Mouse (Mus musculus) forebrain, embryonic 14.5 days (tissue): Measurements from ENCODE around the gene Pip4k2c. TPM values are rescaled to one million over a fixed set of nuclear protein-coding genes. Genes with fewer than 3 reads are reported as not detected.

ENCODE experiments used
- ATAC-seq: fragments of 200-750 bp; cut with Nextera tagmentation; 2 replicates; pipeline ENCODE4 v1.8.0; 2017; ENCODE audit warnings: mild to moderate bottlenecking, moderate library complexity
- DNase-seq: peaks from one replicate; pipeline ENCODE4 v3.0.0-alpha.2; 2015; ENCODE audit warnings: low spot score
- H3K27ac ChIP-seq: fragments of 300-500 bp; sonication (generic); 2 replicates; pipeline ENCODE4 v1.5.1; 2014; ENCODE audit warnings: low read depth, mild to moderate bottlenecking, control low read depth, low read length, moderate library complexity
- H3K27me3 ChIP-seq: fragments of 300-500 bp; sonication (generic); replicated peaks from 2 replicates; pipeline ENCODE4 v1.6.1; 2014; ENCODE audit warnings: low read length, control low read depth, mixed read lengths; ENCODE audit not compliant: control insufficient read depth, insufficient read depth
- H3K36me3 ChIP-seq: fragments of 300-500 bp; sonication (generic); 2 replicates; pipeline ENCODE4 v1.6.1; 2014; ENCODE audit warnings: low read length, control low read depth; ENCODE audit not compliant: control insufficient read depth, insufficient read depth
- H3K4me1 ChIP-seq: fragments of 300-500 bp; sonication (generic); 2 replicates; pipeline ENCODE4 v1.6.1; 2014; ENCODE audit warnings: antibody characterized with exemption, low read length, control low read depth; ENCODE audit not compliant: control insufficient read depth, insufficient read depth
- H3K4me2 ChIP-seq: fragments of 300-500 bp; sonication (generic); 2 replicates; pipeline ENCODE4 v1.6.1; 2014; ENCODE audit warnings: mild to moderate bottlenecking, control low read depth, low read length
- H3K4me3 ChIP-seq: fragments of 300-500 bp; sonication (generic); 2 replicates; pipeline ENCODE4 v1.5.1; 2014; ENCODE audit warnings: low read depth, low read length, control low read depth
- H3K9ac ChIP-seq: fragments of 300-500 bp; sonication (generic); 2 replicates; pipeline ENCODE4 v1.6.1; 2014; ENCODE audit warnings: mild to moderate bottlenecking, low read length, control low read depth, moderate library complexity
- H3K9me3 ChIP-seq: fragments of 300-500 bp; sonication (generic); replicated peaks from 2 replicates; pipeline ENCODE4 v1.6.1; 2016; ENCODE audit warnings: low read length, control low read depth, mixed read lengths; ENCODE audit not compliant: control insufficient read depth
- WGBS: fragments of 180-500 bp; shearing (Covaris S2); extraction: QIAGEN DNeasy Blood & Tissue Kit; methylation state at CpG from one replicate; pipeline ENCODE4 v1.1.7; 2014; 5-methylcytosine and 5-hydroxymethylcytosine counted together
- polyA plus RNA-seq: library from polyadenylated mRNA; unstranded; fragments of >200 nt; fragmentation: Nextera tagmentation; extraction: Ambion mirVana; gene quantifications from 2 replicates; pipeline ENCODE4 v1.2.1, GENCODE M21; 2014

The Pip4k2c gene
- polyA plus RNA-seq, 1 experiment from 2014 or later = 15.3 TPM

DNA sequence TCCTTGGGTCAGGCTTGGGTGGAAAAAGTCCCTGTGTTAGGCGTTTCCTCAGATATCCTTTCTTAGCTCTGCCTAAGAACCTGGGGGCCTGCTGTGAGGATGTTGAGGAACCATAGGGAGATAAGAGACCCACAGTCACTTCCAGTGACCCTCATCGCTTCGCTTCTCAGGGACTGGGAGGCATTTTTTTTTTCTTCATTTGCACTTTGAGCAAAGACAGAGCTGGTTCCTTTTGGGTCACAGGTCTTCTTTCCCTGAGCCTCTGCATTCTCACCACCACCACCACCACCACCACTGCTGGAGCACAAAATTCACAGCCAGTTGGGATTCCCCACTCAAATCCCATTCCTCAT lies 30.7 kb downstream of the Pip4k2c start:
- no peak overlapping the region for H3K4me3 ChIP-seq
- peaks cover 50% of the 10 kb centered on the region for H3K27me3 ChIP-seq

DNA sequence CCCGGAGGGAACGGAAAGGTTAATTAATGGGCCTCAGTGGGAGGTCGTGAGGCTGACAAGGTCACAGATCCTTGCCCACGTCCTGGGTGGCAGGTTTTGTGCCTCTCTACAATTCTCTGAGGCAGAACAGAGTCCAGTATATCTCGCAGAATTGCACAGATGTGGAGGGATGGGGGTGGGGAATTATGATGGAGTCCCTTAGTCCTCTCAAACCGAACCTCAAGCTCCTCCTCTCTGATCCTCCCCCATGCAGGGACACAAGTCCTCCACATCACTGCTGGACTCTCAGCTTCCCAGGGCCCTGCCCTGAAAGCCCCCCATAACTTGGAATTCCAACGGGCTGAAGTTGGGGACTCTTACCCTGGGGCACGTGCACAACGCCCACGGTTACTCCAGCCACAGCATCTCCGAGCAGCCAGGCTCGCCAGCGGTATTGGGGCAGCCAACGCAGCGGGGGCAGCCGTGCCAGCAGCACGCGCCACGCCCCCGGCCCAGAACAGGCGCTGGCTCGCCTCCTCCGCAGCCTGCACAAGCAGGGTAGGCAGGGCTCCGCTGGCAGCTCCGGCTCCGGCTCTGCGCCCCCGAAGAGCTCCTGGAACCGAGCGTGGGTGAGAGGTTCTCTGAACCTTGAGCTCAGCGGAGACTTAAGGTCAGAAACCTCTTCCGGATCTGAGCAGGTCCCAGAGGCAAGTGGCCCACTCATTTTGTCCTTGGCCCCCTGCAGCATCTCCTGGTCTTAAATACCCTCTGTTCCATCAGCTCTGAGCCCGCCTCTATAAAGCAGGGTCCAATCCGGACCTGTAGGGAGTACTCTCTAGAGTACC lies 31.3 kb downstream of the Pip4k2c start, which contains the start of gene Slc26a10:
TSS of gene Slc26a10 (minus strand) at position 775 of the 824 bp plus-strand sequence.
- 1% methylated on average over 34 of the region's 34 CpGs for WGBS
- peaks cover 9% of the 10 kb centered on the region for H3K4me1 ChIP-seq
- ATAC-seq = peak; percentile 43; the same call in 1 of the 2 replicates

More for the DNA sequence above, 30.7 kb downstream of the Pip4k2c start:
- DNase-seq (no peak), ATAC-seq (no peak)
- Histone ChIP-seq H3K27ac (no peak overlapping the region), H3K4me1 (peaks cover 9% of the 10 kb centered on the region), H3K36me3 (no peaks in the 10 kb centered on the region), H3K9ac (no peak overlapping the region), H3K9me3 (no peaks in the 10 kb centered on the region), H3K4me2 (no peak overlapping the region)
- WGBS = 15% methylated on average over 3 of the region's 3 CpGs

DNA sequence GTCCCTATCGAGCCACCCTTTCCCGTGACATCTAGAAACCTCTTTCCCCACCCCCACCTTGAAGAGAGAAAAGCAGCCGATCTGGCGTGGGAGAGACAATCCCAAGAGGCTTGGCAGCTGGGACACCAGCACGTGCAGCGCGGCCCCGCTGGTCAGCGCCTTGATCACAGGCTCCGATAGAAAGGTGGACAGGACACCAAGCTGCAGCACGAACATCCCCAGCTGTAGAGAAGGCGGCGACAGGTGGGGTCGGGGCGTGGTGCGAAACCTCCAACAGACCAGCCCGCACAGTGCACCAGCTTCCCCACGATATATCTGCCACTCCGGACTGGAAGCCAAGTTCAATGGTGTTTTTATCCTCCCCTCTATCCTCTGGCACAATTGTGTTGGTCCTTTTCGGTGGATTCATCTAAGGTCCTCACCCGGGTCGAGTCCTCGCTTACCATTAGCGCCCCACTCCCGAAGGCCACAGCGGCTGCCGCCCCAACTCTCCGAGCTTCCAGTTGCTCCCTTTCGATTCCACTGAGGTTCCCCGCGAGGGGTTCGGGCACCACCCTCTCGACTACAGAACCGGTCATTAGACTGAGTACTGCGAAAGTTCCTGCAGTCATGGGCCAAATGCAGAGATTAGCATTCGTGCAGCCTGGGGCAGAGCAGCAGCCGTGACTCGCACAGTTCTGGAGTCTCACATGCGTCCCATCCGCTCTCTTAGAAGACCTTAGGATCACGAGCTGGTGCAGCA lies 32.9 kb downstream of the Pip4k2c start:
- Histone ChIP-seq H3K4me1 (peaks cover 9% of the 10 kb centered on the region), H3K9ac (no peak overlapping the region), H3K4me3 (peak overlapping the region; percentile 20), H3K27ac (no peak overlapping the region), H3K4me2 (peak overlapping the region; percentile 41), H3K9me3 (no peaks in the 10 kb centered on the region), H3K36me3 (no peaks in the 10 kb centered on the region), H3K27me3 (peaks cover 50% of the 10 kb centered on the region)
- ATAC-seq (no peak), DNase-seq (no peak)
- WGBS = 3% methylated on average over 41 of the region's 41 CpGs

More for the DNA sequence above, 31.3 kb downstream of the Pip4k2c start, which contains the start of gene Slc26a10:
- H3K27me3 ChIP-seq = peaks cover 50% of the 10 kb centered on the region
- DNase-seq = peak; percentile 53
- no peaks in the 10 kb centered on the region for H3K9me3 ChIP-seq
- no peak within 1 kb of the TSS for H3K27ac ChIP-seq
- H3K4me2 ChIP-seq = peak within 1 kb of the TSS; percentile 39
- H3K4me3 ChIP-seq = no peak within 1 kb of the TSS
- no peaks in the 10 kb centered on the region for H3K36me3 ChIP-seq
- H3K9ac ChIP-seq = no peak within 1 kb of the TSS

DNA sequence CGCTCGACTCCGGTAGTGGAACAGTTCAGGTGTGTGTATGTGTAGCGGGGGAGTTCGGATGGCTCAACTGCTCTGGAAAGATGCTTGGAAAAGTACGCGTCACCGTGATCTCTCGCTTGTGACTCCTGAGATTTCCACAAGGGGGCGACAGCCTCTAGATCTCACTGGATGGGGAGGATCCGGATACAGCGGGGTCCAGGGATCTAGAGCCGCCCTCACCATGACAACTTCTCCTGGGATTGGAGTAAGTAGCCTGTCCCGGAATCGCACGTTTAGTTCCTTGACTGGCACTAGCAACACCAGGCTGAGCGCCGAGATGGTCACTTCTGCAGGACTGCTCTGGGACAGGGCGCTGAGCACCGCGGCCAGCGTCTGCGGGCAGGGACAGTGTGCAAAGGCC lies 33.7 kb downstream of the Pip4k2c start:
- DNase-seq = peak; percentile 91
- peak; percentile 67 for ATAC-seq
- Histone ChIP-seq H3K9me3 (no peaks in the 10 kb centered on the region), H3K27me3 (peaks cover 50% of the 10 kb centered on the region), H3K4me3 (peak overlapping the region; percentile 20), H3K9ac (no peak overlapping the region), H3K4me1 (peaks cover 9% of the 10 kb centered on the region), H3K36me3 (no peaks in the 10 kb centered on the region), H3K4me2 (peak overlapping the region; percentile 41), H3K27ac (no peak overlapping the region)
- WGBS = 1% methylated on average over 23 of the region's 23 CpGs

DNA sequence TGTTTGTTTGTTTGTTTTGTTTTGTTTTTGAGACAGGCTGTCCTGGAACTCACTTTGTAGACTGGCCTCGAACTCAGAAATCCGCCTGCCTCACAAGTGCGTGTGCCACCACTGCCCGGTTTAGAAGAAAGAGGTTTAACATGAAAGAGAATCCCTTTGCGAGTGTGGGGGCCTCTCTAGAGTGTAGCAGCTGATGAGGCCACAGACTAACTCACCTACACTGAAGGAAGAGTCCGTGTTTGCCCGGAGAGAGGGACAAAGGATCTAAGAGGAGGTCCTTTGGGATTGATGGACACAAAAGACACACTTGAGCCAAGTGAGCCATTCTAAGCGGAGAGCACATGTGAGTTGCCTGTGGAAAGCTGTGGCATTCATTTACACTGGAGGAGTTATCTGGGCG lies 34.1 kb downstream of the Pip4k2c start:
- peaks cover 52% of the 10 kb centered on the region for H3K27me3 ChIP-seq
- H3K27ac ChIP-seq = no peak overlapping the region
- peak overlapping the region; percentile 41; the same call in 1 of the 2 replicates for H3K4me2 ChIP-seq
- H3K4me1 ChIP-seq = peaks cover 9% of the 10 kb centered on the region
- no peak overlapping the region for H3K9ac ChIP-seq
- H3K36me3 ChIP-seq = peaks cover 1% of the 10 kb centered on the region; the same call in 1 of the 2 replicates
- H3K4me3 ChIP-seq = no peak overlapping the region
- H3K9me3 ChIP-seq = no peaks in the 10 kb centered on the region
- 19% methylated on average over 9 of the region's 9 CpGs for WGBS
- DNase-seq = no peak
- ATAC-seq = 0 out of 2 replicates have a peak, but pooled peaks have one; percentile 8

DNA sequence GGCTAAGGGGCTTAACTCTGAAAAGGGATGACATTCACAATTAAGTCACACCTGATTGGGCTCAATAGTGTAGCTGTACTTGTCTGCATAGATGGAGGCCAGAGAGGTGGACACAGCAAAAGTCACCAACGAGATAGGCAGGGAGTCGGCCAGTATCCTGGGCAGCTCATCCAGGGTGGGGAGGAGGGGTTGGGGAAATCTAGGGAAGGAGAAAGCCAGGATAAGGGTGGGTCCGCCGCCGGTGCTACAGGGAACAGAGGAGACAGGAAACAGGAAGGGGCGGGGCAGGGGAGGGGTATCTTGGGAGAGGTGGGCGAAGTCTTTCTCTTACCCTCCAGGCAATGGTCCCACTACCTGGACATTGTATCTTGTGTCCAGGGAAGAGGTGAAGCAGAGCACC lies 34.6 kb downstream of the Pip4k2c start:
- DNase-seq = no peak
- H3K27ac ChIP-seq = no peak overlapping the region
- H3K9ac ChIP-seq = no peak overlapping the region
- no peak overlapping the region for H3K4me3 ChIP-seq
- peaks cover 6% of the 10 kb centered on the region; the same call in 1 of the 2 replicates for H3K36me3 ChIP-seq
- H3K4me1 ChIP-seq = peaks cover 9% of the 10 kb centered on the region
- WGBS = 3% methylated on average over 7 of the region's 7 CpGs
- H3K27me3 ChIP-seq = peaks cover 56% of the 10 kb centered on the region
- H3K9me3 ChIP-seq = no peaks in the 10 kb centered on the region
- H3K4me2 ChIP-seq = no peak overlapping the region
- no peak for ATAC-seq

DNA sequence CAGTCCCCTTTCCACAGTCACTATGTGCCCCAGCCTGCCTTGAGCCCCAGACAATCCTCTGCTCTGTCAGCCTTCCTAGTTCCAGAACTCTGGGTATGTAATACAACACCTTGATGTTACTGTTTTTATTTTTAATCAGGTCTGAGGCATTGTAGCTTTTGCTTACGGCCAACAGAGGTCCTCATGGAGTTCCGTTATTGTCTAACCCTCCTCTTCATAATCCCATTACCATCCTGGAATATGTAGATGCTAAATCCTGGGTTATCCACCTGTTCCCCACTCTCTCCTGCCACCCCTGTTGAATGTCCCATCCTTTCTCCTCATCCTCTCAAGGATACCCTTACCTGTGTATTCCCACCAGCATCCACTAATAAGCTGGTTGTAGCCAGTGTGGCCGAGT lies 35.2 kb downstream of the Pip4k2c start:
- peaks cover 8% of the 10 kb centered on the region; the same call in 1 of the 2 replicates for H3K36me3 ChIP-seq
- no peaks in the 10 kb centered on the region for H3K9me3 ChIP-seq
- no peak overlapping the region for H3K4me3 ChIP-seq
- H3K4me2 ChIP-seq = no peak overlapping the region
- no peak for ATAC-seq
- H3K27me3 ChIP-seq = peaks cover 60% of the 10 kb centered on the region
- no peak overlapping the region for H3K9ac ChIP-seq
- peaks cover 9% of the 10 kb centered on the region for H3K4me1 ChIP-seq
- DNase-seq = no peak
- no peak overlapping the region for H3K27ac ChIP-seq
- WGBS = 35% methylated on average over 3 of the region's 3 CpGs

DNA sequence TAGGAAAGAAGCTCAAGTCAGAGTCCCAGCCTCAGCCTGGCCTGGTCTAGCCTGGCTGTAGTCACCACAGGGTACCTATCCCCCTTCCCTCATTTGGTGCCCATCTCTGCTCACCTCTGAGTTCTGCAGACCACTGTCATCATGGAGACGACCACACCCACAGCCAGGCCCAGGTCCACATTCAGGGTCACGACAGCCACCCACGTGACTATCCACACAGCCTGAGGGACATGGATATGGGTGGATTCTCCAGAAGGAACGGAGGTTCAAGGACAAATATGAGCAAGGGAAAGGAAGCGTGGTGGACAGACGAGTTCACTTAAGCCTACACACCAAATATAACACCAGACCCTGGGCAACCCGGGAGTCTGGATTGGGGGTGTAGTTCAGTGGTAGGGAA lies 37.2 kb downstream of the Pip4k2c start:
- no peak overlapping the region for H3K4me3 ChIP-seq
- no peak overlapping the region for H3K9ac ChIP-seq
- no peak overlapping the region for H3K4me2 ChIP-seq
- H3K36me3 ChIP-seq = peaks cover 8% of the 10 kb centered on the region; the same call in 1 of the 2 replicates
- H3K9me3 ChIP-seq = no peaks in the 10 kb centered on the region
- DNase-seq (no peak), ATAC-seq (no peak)
- 88% methylated on average over 7 of the region's 7 CpGs for WGBS
- H3K27me3 ChIP-seq = peaks cover 59% of the 10 kb centered on the region
- H3K27ac ChIP-seq = no peak overlapping the region
- peaks cover 6% of the 10 kb centered on the region for H3K4me1 ChIP-seq
